Mouse (Mus musculus) neural tube, embryonic 14.5 days (tissue): ENCODE data around the gene Asap2. TPM values are rescaled to one million over a fixed set of nuclear protein-coding genes. Genes with fewer than 3 reads are reported as not detected.

Experiments used
- ATAC-seq: fragments of 200-750 bp; cut with Nextera tagmentation; 2 replicates; pipeline ENCODE4 v1.8.0; 2017; ENCODE audit warnings: low read depth, mild to moderate bottlenecking, moderate TSS enrichment, moderate library complexity
- H3K27ac ChIP-seq: fragments of 300-500 bp; sonication (generic); 2 replicates; pipeline ENCODE4 v1.5.1; 2014; ENCODE audit warnings: low read depth, mild to moderate bottlenecking, control low read depth, low read length, moderate library complexity, mixed read lengths
- H3K27me3 ChIP-seq: fragments of 300-500 bp; sonication (generic); 2 replicates; pipeline ENCODE4 v1.6.1; 2014; ENCODE audit warnings: low read length; ENCODE audit not compliant: control insufficient read depth, insufficient read depth
- H3K36me3 ChIP-seq: fragments of 300-500 bp; sonication (generic); 2 replicates; pipeline ENCODE4 v1.6.1; 2014; ENCODE audit warnings: low read length, mixed read lengths; ENCODE audit not compliant: control insufficient read depth, insufficient read depth
- H3K4me1 ChIP-seq: fragments of 300-500 bp; sonication (generic); 2 replicates; pipeline ENCODE4 v1.6.1; 2014; ENCODE audit warnings: low read length; ENCODE audit not compliant: control insufficient read depth, insufficient read depth
- H3K4me2 ChIP-seq: fragments of 300-500 bp; sonication (generic); 2 replicates; pipeline ENCODE4 v1.6.1; 2014; ENCODE audit warnings: mild to moderate bottlenecking, low read depth, low read length, control low read depth
- H3K4me3 ChIP-seq: fragments of 300-500 bp; sonication (generic); 2 replicates; pipeline ENCODE4 v1.5.1; 2014; ENCODE audit warnings: low read depth, low read length, control low read depth, mixed read lengths
- H3K9ac ChIP-seq: fragments of 300-500 bp; sonication (generic); replicated peaks from 2 replicates; pipeline ENCODE4 v1.6.1; 2014; ENCODE audit warnings: low read depth, mild to moderate bottlenecking, control low read depth, low read length, mixed read lengths
- H3K9me3 ChIP-seq: fragments of 300-500 bp; sonication (generic); 2 replicates; pipeline ENCODE4 v1.6.1; 2016; ENCODE audit warnings: low read length; ENCODE audit not compliant: control insufficient read depth
- WGBS: fragments of 180-500 bp; shearing (Covaris S2); extraction: QIAGEN DNeasy Blood & Tissue Kit; methylation state at CpG from one replicate; pipeline ENCODE4 v1.1.7; 2014; 5-methylcytosine and 5-hydroxymethylcytosine counted together
- polyA plus RNA-seq: library from polyadenylated mRNA; unstranded; fragments of >200 nt; fragmentation: Nextera tagmentation; extraction: Ambion mirVana; gene quantifications from 2 replicates; pipeline ENCODE4 v1.2.1, GENCODE M21; 2014

The Asap2 gene
- polyA plus RNA-seq, 1 experiment from 2014 or later, result 19.7 TPM

- H3K9ac ChIP-seq, result no peak overlapping the region
- ATAC-seq, result no peak
- 87% methylated on average over 6 of the region's 6 CpGs for WGBS
Measured at GRCm38 (mm10) chr12:21168149-21168548, 177.9 kb downstream of the Asap2 start.

GRCm38 (mm10) chr12:21171776-21172490 lies 181.7 kb downstream of the Asap2 start:
- WGBS, result 88% methylated on average over 11 of the region's 11 CpGs
- no peaks in the 10 kb centered on the region for H3K9me3 ChIP-seq
- no peak overlapping the region for H3K4me2 ChIP-seq
- no peak overlapping the region for H3K9ac ChIP-seq
- no peak for ATAC-seq
- H3K4me3 ChIP-seq, result no peak overlapping the region
- no peak overlapping the region for H3K27ac ChIP-seq
- no peaks in the 10 kb centered on the region for H3K27me3 ChIP-seq
- H3K36me3 ChIP-seq, result peaks cover 16% of the 10 kb centered on the region; the same call in 1 of the 2 replicates
- H3K4me1 ChIP-seq, result 0 out of 2 replicates have a peak, but pooled peaks cover 3% of the 10 kb centered on the region

More at GRCm38 (mm10) chr12:21168149-21168548, 177.9 kb downstream of the Asap2 start:
- no peaks in the 10 kb centered on the region for H3K27me3 ChIP-seq
- H3K36me3 ChIP-seq, result peaks cover 12% of the 10 kb centered on the region; the same call in 1 of the 2 replicates
- H3K27ac ChIP-seq, result no peak overlapping the region
- H3K4me1 ChIP-seq, result 0 out of 2 replicates have a peak, but pooled peaks cover 8% of the 10 kb centered on the region
- no peak overlapping the region for H3K4me2 ChIP-seq
- H3K4me3 ChIP-seq, result no peak overlapping the region
- H3K9me3 ChIP-seq, result no peaks in the 10 kb centered on the region

GRCm38 (mm10) chr12:21173847-21174412 lies 183.7 kb downstream of the Asap2 start:
- Histone ChIP-seq H3K9me3 (no peaks in the 10 kb centered on the region), H3K27ac (no peak overlapping the region), H3K27me3 (no peaks in the 10 kb centered on the region), H3K4me3 (no peak overlapping the region), H3K9ac (no peak overlapping the region), H3K36me3 (peaks cover 14% of the 10 kb centered on the region; the same call in 1 of the 2 replicates), H3K4me2 (no peak overlapping the region), H3K4me1 (no peaks in the 10 kb centered on the region)
- ATAC-seq, result no peak
- 95% methylated on average over 7 of the region's 7 CpGs for WGBS

- 94% methylated on average over 5 of the region's 5 CpGs for WGBS
- peaks cover 3% of the 10 kb centered on the region; the same call in 1 of the 2 replicates for H3K36me3 ChIP-seq
Measured at GRCm38 (mm10) chr12:21176399-21176798, 186.1 kb downstream of the Asap2 start.

GRCm38 (mm10) chr12:21177123-21177698 lies 187.0 kb downstream of the Asap2 start:
- Histone ChIP-seq H3K4me2 (no peak overlapping the region), H3K9ac (no peak overlapping the region), H3K27ac (no peak overlapping the region), H3K4me1 (no peaks in the 10 kb centered on the region), H3K36me3 (peaks cover 3% of the 10 kb centered on the region; the same call in 1 of the 2 replicates), H3K9me3 (no peaks in the 10 kb centered on the region), H3K4me3 (no peak overlapping the region), H3K27me3 (no peaks in the 10 kb centered on the region)
- peak; percentile 77; the same call in 1 of the 2 replicates for ATAC-seq

More at GRCm38 (mm10) chr12:21176399-21176798, 186.1 kb downstream of the Asap2 start:
- Histone ChIP-seq H3K4me1 (no peaks in the 10 kb centered on the region), H3K27me3 (no peaks in the 10 kb centered on the region), H3K9ac (no peak overlapping the region), H3K4me2 (no peak overlapping the region), H3K4me3 (no peak overlapping the region), H3K27ac (no peak overlapping the region), H3K9me3 (no peaks in the 10 kb centered on the region)
- no peak for ATAC-seq

- Histone ChIP-seq H3K36me3 (no peaks in the 10 kb centered on the region), H3K27ac (no peak overlapping the region), H3K9me3 (no peaks in the 10 kb centered on the region), H3K4me2 (no peak overlapping the region), H3K27me3 (no peaks in the 10 kb centered on the region), H3K4me1 (no peaks in the 10 kb centered on the region), H3K4me3 (no peak overlapping the region), H3K9ac (no peak overlapping the region)
- WGBS, result 93% methylated on average over 6 of the region's 6 CpGs
- no peak for ATAC-seq
Measured at GRCm38 (mm10) chr12:21180091-21180490, 189.8 kb downstream of the Asap2 start.

- ATAC-seq, result no peak
- Histone ChIP-seq H3K9me3 (no peaks in the 10 kb centered on the region), H3K27ac (no peak overlapping the region), H3K4me3 (no peak overlapping the region), H3K9ac (no peak overlapping the region), H3K4me2 (no peak overlapping the region), H3K4me1 (no peaks in the 10 kb centered on the region), H3K27me3 (no peaks in the 10 kb centered on the region), H3K36me3 (no peaks in the 10 kb centered on the region)
- 91% methylated on average over 4 of the region's 4 CpGs for WGBS
Measured at GRCm38 (mm10) chr12:21182786-21183185, 192.5 kb downstream of the Asap2 start.

GRCm38 (mm10) chr12:21183321-21183720 lies 193.1 kb downstream of the Asap2 start:
- no peak overlapping the region for H3K4me3 ChIP-seq
- H3K36me3 ChIP-seq, result no peaks in the 10 kb centered on the region
- H3K4me2 ChIP-seq, result no peak overlapping the region
- no peak for ATAC-seq
- H3K27ac ChIP-seq, result no peak overlapping the region
- WGBS, result 69% methylated on average over 6 of the region's 6 CpGs
- no peaks in the 10 kb centered on the region for H3K27me3 ChIP-seq
- no peaks in the 10 kb centered on the region for H3K4me1 ChIP-seq
- H3K9ac ChIP-seq, result no peak overlapping the region
- no peaks in the 10 kb centered on the region for H3K9me3 ChIP-seq

GRCm38 (mm10) chr12:21186145-21186544 lies 195.9 kb downstream of the Asap2 start:
- Histone ChIP-seq H3K4me2 (no peak overlapping the region), H3K9me3 (no peaks in the 10 kb centered on the region), H3K4me1 (no peaks in the 10 kb centered on the region), H3K9ac (no peak overlapping the region), H3K27me3 (no peaks in the 10 kb centered on the region), H3K27ac (no peak overlapping the region), H3K36me3 (no peaks in the 10 kb centered on the region), H3K4me3 (no peak overlapping the region)
- 90% methylated on average over 1 of the region's 1 CpGs for WGBS
- ATAC-seq, result no peak
